Mouse (Mus musculus) cerebellum, postnatal 10 days (tissue): ENCODE measurements at regions not wholly inside any gene's neighbourhood (a gene's known extent, or its start where the extent isn't known, plus 50 kb on each side); places are given as distances from the start of the nearest gene placed in this dataset.
A peak's percentile ranks its signal among the peaks of the same experiment; 100 is the strongest.

Experiments used
- DNase-seq, 2 experiments: peaks; one replicate each; pipeline ENCODE4 v3.0.0; 2021; ENCODE audit warnings: mixed read lengths in 2 of 2

- DNase-seq, result peak in 1 of 2 experiments; percentile 26
Measured at GRCm38 (mm10) chr1:191486766-191487165, 83.7 kb upstream of the Ppp2r5a start.

GRCm38 (mm10) chr1:191484726-191485425, 81.8 kb upstream of the Ppp2r5a start:
- peak; percentile 82 to 85 for DNase-seq

DNA sequence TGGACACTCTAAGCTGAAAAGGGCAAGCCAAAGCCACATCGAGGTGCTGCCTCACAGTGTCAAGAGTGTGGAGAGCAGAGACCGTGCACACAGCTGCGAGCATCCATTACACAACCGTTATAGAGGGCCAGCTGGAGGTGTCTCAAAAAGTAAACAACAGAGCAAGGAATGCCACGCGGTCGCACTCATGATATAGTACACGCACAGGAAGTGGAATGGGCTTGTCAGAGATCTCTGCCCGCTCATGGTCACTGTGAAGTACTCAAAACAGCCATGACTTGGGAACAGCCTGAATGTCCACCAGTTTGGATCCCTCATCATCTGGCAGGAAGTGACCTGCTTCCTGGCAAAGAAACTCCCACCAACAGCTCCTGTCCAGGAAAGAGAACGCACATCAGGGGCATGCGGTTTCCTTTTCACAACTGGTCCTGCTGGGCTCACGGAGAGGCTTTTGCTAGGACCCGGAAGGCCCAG, 76.9 kb upstream of the Ppp2r5a start:
- DNase-seq, result no peak

DNA sequence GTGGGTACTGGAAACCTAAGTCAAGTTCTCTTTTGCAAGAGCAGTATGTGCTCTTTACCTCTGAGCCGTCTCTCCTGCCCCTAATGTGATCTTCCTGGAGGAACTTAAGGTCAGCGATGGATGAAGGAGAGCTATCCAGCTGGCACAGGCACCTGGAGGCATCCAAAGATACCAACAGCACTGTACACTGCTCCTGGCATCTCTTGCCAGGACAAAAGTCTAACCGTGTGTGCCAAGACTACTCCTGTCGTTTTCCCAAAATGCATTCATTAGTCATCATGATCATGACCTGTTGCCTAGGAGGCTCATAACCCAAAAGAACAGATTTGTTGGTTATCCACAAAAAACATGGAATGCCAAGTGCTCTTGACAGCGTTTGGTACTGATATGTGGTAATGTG, 69.5 kb upstream of the Ppp2r5a start:
- no peak for DNase-seq

DNA sequence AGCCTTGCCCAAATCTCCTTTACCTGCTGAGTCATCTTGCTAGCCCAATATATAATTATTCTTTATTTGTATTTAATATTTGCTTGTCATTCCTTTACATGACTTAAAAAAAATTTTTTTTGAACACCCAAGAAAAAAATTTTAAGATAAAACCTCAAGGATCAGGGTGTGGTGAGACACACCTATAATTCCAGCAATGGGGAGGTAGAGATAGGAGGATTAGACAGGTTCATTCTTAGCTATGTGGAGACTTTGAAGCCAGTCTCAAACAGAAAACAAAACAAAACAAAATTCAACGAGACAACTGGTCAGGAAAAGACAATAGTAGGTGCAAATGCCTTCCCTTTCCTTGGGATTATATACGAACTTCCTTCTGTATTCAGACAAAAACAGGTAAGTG, 68.4 kb upstream of the Ppp2r5a start:
- no peak for DNase-seq

- DNase-seq, result no peak
Measured at GRCm38 (mm10) chr1:191470190-191470985, 67.3 kb upstream of the Ppp2r5a start.

DNA sequence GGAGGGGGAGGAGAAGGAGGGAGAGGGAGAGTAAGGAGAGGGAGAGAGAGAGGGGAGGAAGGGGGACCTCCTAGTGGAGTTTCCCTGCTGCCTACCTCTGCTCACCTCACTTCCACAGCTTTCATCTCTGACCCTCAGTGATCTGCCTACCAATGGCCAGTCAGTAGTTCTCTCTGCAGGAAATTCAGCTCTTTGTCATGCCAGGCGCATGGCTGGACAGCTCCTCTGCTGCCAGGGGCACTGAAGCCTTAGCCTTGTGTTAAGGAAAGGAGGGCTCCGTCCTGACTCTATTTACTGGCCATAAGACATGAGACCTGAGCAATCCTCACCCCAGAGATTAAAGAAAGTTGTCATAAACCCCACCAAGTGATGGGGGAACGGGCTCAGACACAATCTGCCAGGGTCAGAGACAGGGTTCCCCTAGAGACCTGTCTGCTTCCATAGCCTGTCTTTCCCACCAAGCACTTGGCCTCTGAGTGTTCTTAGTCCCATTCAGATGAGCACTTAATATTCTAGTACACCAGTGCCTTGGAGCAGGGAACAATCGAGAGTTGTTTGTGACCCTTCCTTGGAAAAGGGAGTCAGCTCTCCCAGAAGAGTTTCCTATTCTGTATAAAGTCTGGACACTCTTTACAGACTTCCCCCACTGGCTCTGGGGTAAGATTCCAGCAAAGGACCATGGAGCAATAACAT, 65.9 kb upstream of the Ppp2r5a start:
- DNase-seq, result no peak

DNA sequence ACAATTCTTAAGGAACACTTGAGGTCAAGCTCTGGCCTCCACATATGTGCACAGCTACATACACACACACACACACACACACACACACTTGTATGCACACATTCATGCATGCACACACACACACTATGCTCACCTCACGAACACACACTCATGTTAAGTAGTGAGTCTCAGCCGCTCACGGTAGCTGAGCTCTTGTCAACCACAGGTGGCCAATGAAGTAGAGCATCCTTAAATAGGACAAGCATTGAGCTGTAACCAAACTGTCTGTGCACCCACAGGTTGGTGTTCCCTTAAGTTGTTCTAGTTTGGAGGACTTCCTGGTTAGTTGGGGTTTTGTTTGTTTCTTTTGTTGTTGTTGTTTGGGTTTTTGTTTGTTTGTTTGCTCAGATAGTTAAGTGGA, 63.2 kb upstream of the Ppp2r5a start:
- no peak for DNase-seq

GRCm38 (mm10) chr1:191465723-191466122, 62.7 kb upstream of the Ppp2r5a start:
- no peak for DNase-seq

DNA sequence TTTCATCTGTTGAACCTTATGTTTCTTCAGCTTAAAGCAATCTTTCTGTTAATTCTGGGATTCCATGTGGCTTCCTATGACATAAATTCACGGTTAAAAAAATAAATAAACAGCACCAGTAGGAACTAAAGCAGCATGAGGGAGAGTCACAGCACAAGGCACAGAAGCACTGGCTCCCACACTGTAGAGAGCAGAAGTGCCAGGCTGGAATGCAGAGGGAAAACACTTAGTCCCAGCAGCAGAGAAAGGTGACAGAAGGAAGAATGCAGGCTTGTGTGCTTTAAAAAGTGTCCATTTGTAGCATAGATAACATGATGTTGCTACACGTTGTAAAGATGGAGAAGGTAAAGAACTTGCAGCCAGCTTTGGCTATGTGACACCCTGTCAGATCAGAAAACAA, 62.1 kb upstream of the Ppp2r5a start:
- DNase-seq, result no peak

- DNase-seq, result no peak
Measured at GRCm38 (mm10) chr1:191461811-191462491, 58.9 kb upstream of the Ppp2r5a start.

GRCm38 (mm10) chr1:191459066-191459465, 56.0 kb upstream of the Ppp2r5a start:
- no peak for DNase-seq

- DNase-seq, result no peak
Measured at GRCm38 (mm10) chr1:191458292-191458691, 55.2 kb upstream of the Ppp2r5a start.

GRCm38 (mm10) chr1:191457103-191457502, 54.0 kb upstream of the Ppp2r5a start:
- no peak for DNase-seq

DNA sequence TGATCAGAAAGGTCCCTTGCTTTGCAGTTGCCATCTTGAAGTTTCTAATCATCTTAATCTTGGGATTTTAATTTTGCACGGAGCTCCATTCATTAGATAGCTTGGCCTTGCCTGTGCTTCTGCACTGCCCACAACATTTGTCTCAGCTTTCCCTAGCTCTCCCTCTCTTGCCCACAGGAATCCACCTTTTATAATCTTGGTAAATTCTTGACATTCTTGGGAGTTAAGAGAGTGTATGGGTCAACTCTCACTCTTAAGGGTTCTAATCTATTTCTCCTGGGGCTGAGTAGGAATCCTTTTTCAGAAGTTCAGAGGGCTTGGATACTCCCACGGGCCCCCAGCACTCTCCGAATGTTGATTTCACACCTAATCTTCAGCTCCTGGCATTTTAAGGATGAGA, 51.5 kb upstream of the Ppp2r5a start:
- no peak for DNase-seq

GRCm38 (mm10) chr1:191453589-191453988, 50.5 kb upstream of the Ppp2r5a start:
- peak; percentile 32 to 38 for DNase-seq
